In genomic region chr9:72660911-72661310, GRCm38 (mm10) we compare ENCODE assay signal across 8 mouse cellular contexts. TPM values are rescaled to one million over a fixed set of nuclear protein-coding genes. Genes with fewer than 3 reads are reported as not detected.
A peak's percentile ranks its signal among the peaks of the same experiment; 100 is the strongest.
DNase-seq lines count a peak whose midpoint lies in the region; ATAC-seq and TF ChIP-seq lines count a peak whose summit lies in the region.

No protein-coding gene starts in this region.

- peaks cover 16% of the 10 kb centered on the region for H3K4me1 ChIP-seq in kidney, postnatal 0 days (replicated peaks; ENCODE audit: insufficient read depth, low read length)
- peaks cover 34% of the 10 kb centered on the region for H3K4me1 ChIP-seq in embryonic facial prominence, embryonic 15.5 days
- peaks cover 20% of the 10 kb centered on the region for H3K4me1 ChIP-seq in intestine, embryonic 15.5 days (replicated peaks)
- H3K4me1 ChIP-seq in kidney, adult 2 months (ENCODE audit: control insufficient read depth, insufficient read depth, low read length) = peaks cover 24% of the 10 kb centered on the region

- H3K36me3 ChIP-seq in kidney, postnatal 0 days (ENCODE audit: insufficient read depth, low read length) = no peaks in the 10 kb centered on the region
- H3K36me3 ChIP-seq in embryonic facial prominence, embryonic 15.5 days = peaks cover 15% of the 10 kb centered on the region; the same call in 1 of the 2 replicates
- peaks cover 3% of the 10 kb centered on the region; the same call in 1 of the 2 replicates for H3K36me3 ChIP-seq in intestine, embryonic 15.5 days
- H3K36me3 ChIP-seq in myocyte (ENCODE audit: control insufficient read depth, insufficient read depth) = peaks cover 11% of the 10 kb centered on the region
- no peaks in the 10 kb centered on the region; the same call in 1 of the 2 replicates for H3K36me3 ChIP-seq in kidney, adult 2 months (ENCODE audit: control insufficient read depth, insufficient read depth, low read length)

- H3K27me3 ChIP-seq in kidney, postnatal 0 days (ENCODE audit: insufficient read depth, low read length) = no peaks in the 10 kb centered on the region
- no peaks in the 10 kb centered on the region for H3K27me3 ChIP-seq in embryonic facial prominence, embryonic 15.5 days
- no peaks in the 10 kb centered on the region for H3K27me3 ChIP-seq in intestine, embryonic 15.5 days (replicated peaks)
- no peaks in the 10 kb centered on the region for H3K27me3 ChIP-seq in myocyte (ENCODE audit: control insufficient read depth, insufficient read depth, insufficient read length)
- H3K27me3 ChIP-seq in kidney, adult 2 months (replicated peaks; ENCODE audit: control insufficient read depth, insufficient read depth, low read length) = no peaks in the 10 kb centered on the region

- H3K9ac ChIP-seq in kidney, postnatal 0 days (ENCODE audit: low read depth, low read length) = no peak overlapping the region
- H3K9ac ChIP-seq in embryonic facial prominence, embryonic 15.5 days = no peak overlapping the region
- H3K9ac ChIP-seq in intestine, embryonic 15.5 days = no peak overlapping the region

- peak overlapping the region; percentile 60 for H3K27ac ChIP-seq in kidney, postnatal 0 days
- H3K27ac ChIP-seq in embryonic facial prominence, embryonic 15.5 days (replicated peaks) = peak overlapping the region; percentile 73
- H3K27ac ChIP-seq in intestine, embryonic 15.5 days = peak overlapping the region; percentile 19; the same call in 1 of the 2 replicates
- no peak overlapping the region for H3K27ac ChIP-seq in kidney, adult 2 months (ENCODE audit: insufficient read depth, low read depth, low read length)

- no peak for DNase-seq in kidney, postnatal 0 days (ENCODE audit: low spot score)
- no peak for DNase-seq in kidney, adult 18-20 months
- DNase-seq in adrenal gland, adult 8-10 months = no peak
- DNase-seq in frontal cortex, postnatal 14 days (ENCODE audit: low spot score in 2 of 2) = no peak
- DNase-seq in kidney, adult 2 months = no peak

- H3ac ChIP-seq in myocyte (ENCODE audit: control insufficient read depth, insufficient read length) = no peak overlapping the region

- no peak for TF ChIP-seq CTCF in kidney, postnatal 0 days (IDR thresholded peaks at IDR 0.05; ENCODE audit: low read depth)
- no peak for TF ChIP-seq CTCF in kidney, adult 2 months (conservative IDR thresholded peaks at IDR 0.05; ENCODE audit: insufficient read depth, insufficient read length, low read depth, low read length)

- no peaks in the 10 kb centered on the region for H3K9me3 ChIP-seq in kidney, postnatal 0 days (replicated peaks; ENCODE audit: low read length)
- H3K9me3 ChIP-seq in embryonic facial prominence, embryonic 15.5 days (replicated peaks) = no peaks in the 10 kb centered on the region
- no peaks in the 10 kb centered on the region for H3K9me3 ChIP-seq in intestine, embryonic 15.5 days

- peaks cover 37% of the 10 kb centered on the region for H3K79me2 ChIP-seq in myocyte (ENCODE audit: control insufficient read depth, insufficient read depth)

- no peak for TF ChIP-seq POLR2A in myocyte (IDR thresholded peaks at IDR 0.05; ENCODE audit: insufficient read length, low read depth)
- TF ChIP-seq POLR2A in kidney, adult 2 months (IDR thresholded peaks at IDR 0.05; ENCODE audit: low read depth, low read length) = no peak

- H3K4me2 ChIP-seq in kidney, postnatal 0 days (ENCODE audit: low read length) = no peak overlapping the region
- H3K4me2 ChIP-seq in embryonic facial prominence, embryonic 15.5 days (replicated peaks) = no peak overlapping the region
- no peak overlapping the region for H3K4me2 ChIP-seq in intestine, embryonic 15.5 days (replicated peaks)
- H3K4me2 ChIP-seq in myocyte (ENCODE audit: low read depth) = peak overlapping the region; percentile 79

- no peak for ATAC-seq in kidney, postnatal 0 days (replicated peaks; ENCODE audit: low FRiP score, low read depth)
- no peak for ATAC-seq in embryonic facial prominence, embryonic 15.5 days (ENCODE audit: insufficient number of reproducible peaks, low FRiP score, low TSS enrichment, low read depth)
- ATAC-seq in intestine, embryonic 15.5 days = no peak

- 43% methylated on average over 1 of the region's 1 CpGs for WGBS in kidney, postnatal 0 days
- WGBS in embryonic facial prominence, embryonic 15.5 days = 53% methylated on average over 1 of the region's 1 CpGs
- WGBS in intestine, embryonic 15.5 days = 60% methylated on average over 1 of the region's 1 CpGs
- WGBS in kidney, adult 2 months = 46% methylated on average over 1 of the region's 1 CpGs

- H3K4me3 ChIP-seq in kidney, postnatal 0 days (replicated peaks; ENCODE audit: low read depth, low read length) = no peak overlapping the region
- H3K4me3 ChIP-seq in embryonic facial prominence, embryonic 15.5 days (replicated peaks) = no peak overlapping the region
- no peak overlapping the region for H3K4me3 ChIP-seq in intestine, embryonic 15.5 days (replicated peaks)
- H3K4me3 ChIP-seq in myocyte = peak overlapping the region; percentile 89
- no peak overlapping the region for H3K4me3 ChIP-seq in kidney, adult 2 months (ENCODE audit: insufficient read depth, low read depth, low read length)

TF ChIP-seq in myocyte, 11 proteins besides CTCF, POLR2A, EP300 and RAD21:
- no peak for TF ChIP-seq MAX (IDR thresholded peaks at IDR 0.05; ENCODE audit: low read depth)
- no peak for TF ChIP-seq TCF3 (IDR thresholded peaks at IDR 0.05; ENCODE audit: insufficient read length, low read depth)
- no peak for TF ChIP-seq MYOD1 (IDR thresholded peaks at IDR 0.05; ENCODE audit: control insufficient read depth in 1 of 3, insufficient read length in 2 of 3, low read depth in 2 of 3)
- no peak for TF ChIP-seq SRF (IDR thresholded peaks at IDR 0.05; ENCODE audit: control insufficient read depth, insufficient read length, low read depth)
- TF ChIP-seq POLR2AphosphoS2 (IDR thresholded peaks at IDR 0.05; ENCODE audit: insufficient read length, low read depth) = no peak
- TF ChIP-seq TCF12 (IDR thresholded peaks at IDR 0.05; ENCODE audit: insufficient read depth, poor library complexity, severe bottlenecking) = no peak
- TF ChIP-seq USF1 (IDR thresholded peaks at IDR 0.05; ENCODE audit: low read depth) = no peak
- TF ChIP-seq REST (IDR thresholded peaks at IDR 0.05; ENCODE audit: insufficient read depth, insufficient read length) = no peak
- no peak for TF ChIP-seq MYOG (IDR thresholded peaks at IDR 0.05; ENCODE audit: control insufficient read depth in 1 of 3, insufficient read depth in 1 of 3, insufficient read length in 2 of 3, low read depth in 2 of 3)
- no peak for TF ChIP-seq CEBPB (IDR thresholded peaks at IDR 0.05; ENCODE audit: insufficient read depth, poor library complexity, severe bottlenecking)
- no peak for TF ChIP-seq E2F4 (IDR thresholded peaks at IDR 0.05; ENCODE audit: insufficient read depth)

RNA-seq across cellular contexts. Expression of gene Nedd4, which starts 1.2 kb away (rescaled TPM):
- polyA plus RNA-seq in kidney, postnatal 0 days (2015; fragmentation: Nextera tagmentation; extraction: Ambion mirVana) = 377 and 437 TPM in 2 replicates
- polyA plus RNA-seq in embryonic facial prominence, embryonic 15.5 days (2015; fragmentation: Nextera tagmentation; extraction: Ambion mirVana) = 541 and 546 TPM in 2 replicates
- 462 and 512 TPM in 2 replicates for polyA plus RNA-seq in intestine, embryonic 15.5 days (2015; fragmentation: Nextera tagmentation; extraction: Ambion mirVana)
- polyA plus RNA-seq in myocyte (2012; fragmentation: generic; extraction: Trizol) = 195 TPM
- 100 to 1,000 TPM; 380 to 518 (median 475) TPM for total RNA-seq in adrenal gland, adult 8-10 months (2022)
- polyA plus RNA-seq in kidney, adult 2 months (2012; rRNA removed) = 104 and 118 TPM in 2 replicates
